Mouse (Mus musculus) stomach, embryonic 16.5 days (tissue): ENCODE results near the gene Tor4a. TPM values are rescaled to one million over a fixed set of nuclear protein-coding genes. Genes with fewer than 3 reads are reported as not detected.

Source experiments
- ATAC-seq: fragments of 200-750 bp; cut with Nextera tagmentation; 2 replicates; pipeline ENCODE4 v1.8.0; 2017; ENCODE audit warnings: moderate number of reproducible peaks, moderate TSS enrichment; ENCODE audit not compliant: insufficient read depth, low FRiP score
- H3K27ac ChIP-seq: fragments of 300-500 bp; sonication (generic); 2 replicates; pipeline ENCODE4 v1.5.1; 2014; ENCODE audit warnings: low read length
- H3K27me3 ChIP-seq: fragments of 300-500 bp; sonication (generic); 2 replicates; pipeline ENCODE4 v1.6.1; 2014; ENCODE audit warnings: low read length, control low read depth, mixed read lengths; ENCODE audit not compliant: control insufficient read depth, insufficient read depth
- H3K36me3 ChIP-seq: fragments of 300-500 bp; sonication (generic); 2 replicates; pipeline ENCODE4 v1.6.1; 2014; ENCODE audit warnings: low read length; ENCODE audit not compliant: control insufficient read depth, insufficient read depth
- H3K4me1 ChIP-seq: fragments of 300-500 bp; sonication (generic); 2 replicates; pipeline ENCODE4 v1.6.1; 2014; ENCODE audit warnings: low read length, control low read depth, mixed read lengths; ENCODE audit not compliant: control insufficient read depth, insufficient read depth
- H3K4me2 ChIP-seq: fragments of 300-500 bp; sonication (generic); 2 replicates; pipeline ENCODE4 v1.6.1; 2014; ENCODE audit warnings: low read depth, low read length, mixed read lengths
- H3K4me3 ChIP-seq: fragments of 300-500 bp; sonication (generic); replicated peaks from 2 replicates; pipeline ENCODE4 v1.5.1; 2014; ENCODE audit warnings: mild to moderate bottlenecking, low read length
- H3K9ac ChIP-seq: fragments of 300-500 bp; sonication (generic); 2 replicates; pipeline ENCODE4 v1.6.1; 2014; ENCODE audit warnings: low read length
- H3K9me3 ChIP-seq: fragments of 300-500 bp; sonication (generic); replicated peaks from 2 replicates; pipeline ENCODE4 v1.6.1; 2016; ENCODE audit warnings: low read length, control low read depth; ENCODE audit not compliant: control insufficient read depth
- WGBS: fragments of 180-500 bp; shearing (Covaris S2); extraction: QIAGEN DNeasy Blood & Tissue Kit; methylation state at CpG from one replicate; pipeline ENCODE4 v1.1.7; 2014; 5-methylcytosine and 5-hydroxymethylcytosine counted together
- polyA plus RNA-seq: library from polyadenylated mRNA; unstranded; fragments of >200 nt; fragmentation: Nextera tagmentation; extraction: Ambion mirVana; gene quantifications from 2 replicates; pipeline ENCODE4 v1.2.1, GENCODE M21; 2015

The Tor4a gene
- polyA plus RNA-seq, 1 experiment from 2014 or later: 16.8 TPM

DNA sequence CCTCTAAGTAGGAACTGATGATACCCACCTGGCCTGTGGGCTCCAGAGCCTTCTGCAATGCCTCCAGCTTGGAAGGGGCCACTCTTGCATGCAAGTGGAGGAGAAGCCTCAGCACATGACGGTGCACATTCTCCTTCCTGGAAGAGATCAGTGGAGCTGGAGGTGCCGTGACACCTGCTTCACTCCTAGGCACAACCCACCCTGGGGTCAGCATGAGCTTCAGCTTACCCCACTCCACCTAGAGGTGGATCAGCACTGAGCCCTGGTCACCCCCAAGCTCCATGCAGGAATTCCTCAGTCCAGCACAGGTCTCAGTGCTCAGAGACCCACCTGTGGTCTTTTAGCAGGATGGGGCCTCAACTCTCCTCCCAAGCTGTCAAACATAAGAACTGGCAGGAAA lies 3.9 kb upstream of the Tor4a start:
- H3K36me3 ChIP-seq: peaks cover 18% of the 10 kb centered on the region
- H3K27ac ChIP-seq: no peak overlapping the region
- H3K27me3 ChIP-seq: no peaks in the 10 kb centered on the region
- peaks cover 10% of the 10 kb centered on the region; the same call in 1 of the 2 replicates for H3K4me1 ChIP-seq
- H3K9ac ChIP-seq: no peak overlapping the region
- no peaks in the 10 kb centered on the region for H3K9me3 ChIP-seq
- ATAC-seq: no peak
- H3K4me3 ChIP-seq: no peak overlapping the region
- 90% methylated on average over 2 of the region's 2 CpGs for WGBS
- no peak overlapping the region for H3K4me2 ChIP-seq

DNA sequence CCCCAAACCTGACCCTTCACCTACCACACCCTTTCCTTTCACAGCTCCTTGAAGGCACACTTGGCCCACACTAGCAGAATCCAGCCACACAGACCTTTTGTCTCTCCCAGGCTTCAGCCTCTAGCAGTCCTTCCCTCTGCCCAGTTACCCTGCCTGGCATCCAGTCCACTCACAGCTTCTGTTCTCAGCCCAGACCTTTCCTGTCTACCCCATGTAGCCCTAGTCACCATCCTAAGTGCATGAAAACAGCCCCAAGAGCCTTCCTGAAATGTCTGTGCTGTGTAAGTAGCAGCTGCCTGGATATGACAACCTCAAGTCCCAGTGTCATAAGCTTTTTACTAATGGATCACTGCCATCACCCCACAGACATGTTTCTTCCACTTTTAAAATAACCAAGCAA lies 1.3 kb upstream of the Tor4a start:
- H3K4me1 ChIP-seq: peaks cover 35% of the 10 kb centered on the region
- peaks cover 16% of the 10 kb centered on the region for H3K36me3 ChIP-seq
- H3K4me3 ChIP-seq: no peak overlapping the region
- no peak overlapping the region for H3K4me2 ChIP-seq
- H3K9me3 ChIP-seq: no peaks in the 10 kb centered on the region
- H3K27me3 ChIP-seq: no peaks in the 10 kb centered on the region; the same call in 1 of the 2 replicates
- ATAC-seq: no peak
- no peak overlapping the region for H3K9ac ChIP-seq
- peak overlapping the region; percentile 97 for H3K27ac ChIP-seq

DNA sequence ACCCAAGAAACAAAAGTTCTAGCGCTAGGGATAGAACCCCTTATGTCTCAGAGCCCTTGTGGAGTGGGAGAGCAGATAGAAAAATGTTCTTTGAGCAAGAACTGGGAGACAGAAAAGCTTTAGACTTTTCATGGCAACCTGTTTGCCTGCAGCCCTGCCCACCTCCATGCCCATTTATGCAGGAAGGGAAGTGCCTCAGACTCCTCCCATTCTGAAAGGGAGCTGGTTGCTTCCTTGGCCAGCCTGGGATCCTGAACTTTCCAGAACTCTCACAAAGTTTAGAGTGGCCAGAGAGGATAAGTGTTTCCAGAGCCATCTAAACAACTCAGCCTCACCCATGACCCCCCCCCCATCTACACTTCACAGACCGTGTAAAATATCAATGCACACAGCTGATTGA lies 505 bp upstream of the Tor4a start:
- no peak for ATAC-seq
- H3K4me3 ChIP-seq: peak overlapping the region; percentile 49
- peak overlapping the region; percentile 75 for H3K9ac ChIP-seq
- 25% methylated on average over 2 of the region's 2 CpGs for WGBS
- H3K27me3 ChIP-seq: no peaks in the 10 kb centered on the region; the same call in 1 of the 2 replicates
- peak overlapping the region; percentile 68 for H3K4me2 ChIP-seq
- peaks cover 35% of the 10 kb centered on the region for H3K4me1 ChIP-seq
- peaks cover 13% of the 10 kb centered on the region; the same call in 1 of the 2 replicates for H3K36me3 ChIP-seq
- H3K9me3 ChIP-seq: no peaks in the 10 kb centered on the region
- H3K27ac ChIP-seq: peak overlapping the region; percentile 97

DNA sequence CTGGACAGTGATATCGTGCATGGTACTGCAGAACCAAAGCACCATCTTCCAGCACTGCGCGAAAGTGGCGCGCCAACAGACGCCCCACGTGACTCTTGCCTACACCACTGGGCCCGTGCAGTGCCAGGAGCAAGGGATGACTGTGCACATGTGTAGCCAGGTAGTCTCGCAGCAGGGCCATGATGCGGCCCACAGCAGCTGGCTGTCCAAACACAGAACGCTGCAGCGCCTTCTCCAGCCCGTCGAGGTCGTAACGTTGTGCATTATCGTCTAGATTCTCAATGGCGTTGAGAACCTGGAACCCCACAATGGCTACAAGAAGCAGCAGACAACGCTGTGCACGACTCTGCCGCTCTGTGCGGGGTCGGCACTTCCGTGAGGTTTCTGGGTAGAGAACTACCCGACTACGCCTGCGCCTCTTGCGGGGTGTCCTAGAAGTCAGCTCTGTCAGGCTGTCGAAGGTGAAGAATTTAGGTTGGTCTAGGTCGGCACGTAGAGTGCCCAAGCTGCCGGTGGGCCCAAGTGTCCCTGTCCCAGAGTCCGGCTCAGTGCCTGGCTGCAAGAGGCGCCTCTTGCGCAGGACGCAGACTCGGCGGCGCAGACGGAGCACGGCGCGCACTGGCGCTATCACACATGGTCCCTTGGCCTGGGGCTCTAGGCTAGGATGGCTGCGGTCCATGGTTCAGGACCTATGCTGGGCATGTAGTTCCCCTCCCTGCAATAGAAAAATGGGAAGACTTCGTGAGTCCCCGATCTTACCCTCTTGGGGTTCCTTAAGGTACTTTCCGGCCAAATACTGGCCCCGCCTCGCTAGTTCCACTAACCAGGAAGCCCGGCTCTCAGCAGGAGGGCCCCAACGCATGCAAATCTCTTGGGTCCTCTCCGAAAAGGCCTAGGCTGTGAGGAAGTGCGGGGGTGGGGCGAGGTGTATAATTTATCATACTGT lies 1.2 kb downstream of the Tor4a start:
- Histone ChIP-seq H3K4me2 (peak overlapping the region; percentile 68), H3K4me1 (peaks cover 35% of the 10 kb centered on the region), H3K36me3 (peaks cover 8% of the 10 kb centered on the region; the same call in 1 of the 2 replicates), H3K9ac (peak overlapping the region; percentile 75), H3K4me3 (peak overlapping the region; percentile 49), H3K27ac (peak overlapping the region; percentile 97), H3K9me3 (no peaks in the 10 kb centered on the region), H3K27me3 (no peaks in the 10 kb centered on the region; the same call in 1 of the 2 replicates)
- ATAC-seq: peak; percentile 45
- 17% methylated on average over 55 of the region's 55 CpGs for WGBS

DNA sequence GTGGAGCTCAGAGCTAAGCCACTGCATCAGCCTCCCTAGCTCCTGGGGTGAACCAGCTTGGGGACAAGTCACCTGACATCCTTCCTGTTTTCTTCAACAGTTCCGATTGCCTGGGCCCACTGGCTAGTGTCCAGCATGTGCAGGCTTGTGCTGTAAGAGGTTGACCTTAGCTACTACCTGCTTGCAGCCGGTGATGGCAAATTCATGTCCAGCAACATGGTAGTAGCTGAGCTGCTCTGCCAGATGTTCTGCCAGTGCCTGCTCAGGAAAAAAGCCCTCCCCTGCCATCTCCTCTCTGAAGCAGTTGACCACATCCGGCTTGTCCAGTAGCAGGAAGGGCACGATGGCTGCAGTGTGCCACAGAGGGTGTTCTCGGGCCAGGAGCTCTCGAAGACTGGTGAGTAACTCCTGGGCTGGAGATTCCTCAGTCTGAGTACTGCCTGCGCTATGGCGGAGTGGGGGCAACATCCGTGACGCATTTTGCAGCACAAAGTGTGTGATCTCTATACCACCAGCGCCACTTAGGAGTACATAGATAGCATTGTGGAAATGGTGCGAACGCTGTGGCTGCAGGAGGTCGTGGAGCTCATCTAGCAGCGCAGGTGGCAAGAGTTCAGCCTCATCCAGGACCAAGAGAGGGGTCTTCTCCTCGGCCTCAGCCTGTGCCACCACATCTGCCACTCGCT lies 2.1 kb downstream of the Tor4a start:
- no peak for ATAC-seq
- Histone ChIP-seq H3K4me3 (peak overlapping the region; percentile 49), H3K9me3 (no peaks in the 10 kb centered on the region), H3K4me2 (peak overlapping the region; percentile 68), H3K27me3 (no peaks in the 10 kb centered on the region; the same call in 1 of the 2 replicates), H3K4me1 (peaks cover 35% of the 10 kb centered on the region), H3K9ac (peak overlapping the region; percentile 75; the same call in 1 of the 2 replicates), H3K27ac (peak overlapping the region; percentile 97), H3K36me3 (0 out of 2 replicates have a peak, but pooled peaks cover 3% of the 10 kb centered on the region)
- WGBS: 77% methylated on average over 17 of the region's 17 CpGs

DNA sequence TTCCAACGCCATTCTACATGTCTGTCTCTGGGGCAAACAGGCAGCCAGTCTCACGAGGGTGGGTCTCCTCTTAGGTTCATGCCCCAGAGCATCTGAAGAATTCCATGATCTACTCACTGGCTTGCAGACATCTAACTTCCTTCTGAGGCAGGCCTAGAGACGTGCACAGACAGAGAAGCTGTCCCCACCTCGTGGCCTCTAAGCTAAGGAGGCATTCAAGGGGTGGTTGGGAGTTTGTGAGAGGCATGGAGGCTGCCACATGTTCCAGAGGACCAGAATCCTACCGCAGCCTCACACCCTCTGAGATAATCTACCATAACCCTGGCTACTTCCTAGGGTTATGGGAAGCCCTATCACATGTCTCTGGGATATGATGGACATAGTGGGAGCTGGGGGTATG lies 2.7 kb downstream of the Tor4a start:
- no peaks in the 10 kb centered on the region for H3K9me3 ChIP-seq
- peaks cover 35% of the 10 kb centered on the region for H3K4me1 ChIP-seq
- H3K4me3 ChIP-seq: peak overlapping the region; percentile 7; the same call in 1 of the 2 replicates
- peak overlapping the region; percentile 68 for H3K4me2 ChIP-seq
- 0 out of 2 replicates have a peak, but pooled peaks cover 3% of the 10 kb centered on the region for H3K36me3 ChIP-seq
- ATAC-seq: no peak
- H3K27me3 ChIP-seq: no peaks in the 10 kb centered on the region; the same call in 1 of the 2 replicates
- peak overlapping the region; percentile 76 for H3K27ac ChIP-seq
- H3K9ac ChIP-seq: peak overlapping the region; percentile 53
- WGBS: 66% methylated on average over 5 of the region's 5 CpGs

DNA sequence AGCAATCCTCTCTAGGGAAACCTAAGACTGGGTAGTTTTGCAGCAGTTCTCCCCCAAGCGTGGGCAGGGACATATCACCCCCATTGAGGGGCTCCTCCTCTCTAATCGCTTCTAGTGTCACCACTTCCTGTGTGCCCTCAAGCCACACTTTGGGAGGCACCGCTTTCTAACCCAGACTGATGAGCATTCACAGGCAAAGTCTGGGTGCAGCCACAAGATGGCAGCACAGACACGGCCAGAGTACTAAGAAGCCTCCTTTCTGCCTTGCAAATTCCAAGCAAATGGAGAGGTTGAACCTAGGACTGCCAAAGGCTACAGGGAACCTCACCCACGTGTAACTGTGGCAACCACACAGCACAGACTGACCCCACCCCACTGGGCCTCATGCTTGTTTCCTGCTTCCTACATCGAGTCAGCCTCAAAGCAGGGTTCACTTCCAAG lies 3.3 kb downstream of the Tor4a start:
- Histone ChIP-seq H3K4me2 (peak overlapping the region; percentile 68), H3K9ac (no peak overlapping the region), H3K4me3 (peak overlapping the region; percentile 7; the same call in 1 of the 2 replicates), H3K36me3 (0 out of 2 replicates have a peak, but pooled peaks cover under 1% of the 10 kb centered on the region), H3K27ac (peak overlapping the region; percentile 76), H3K27me3 (no peaks in the 10 kb centered on the region; the same call in 1 of the 2 replicates), H3K4me1 (peaks cover 33% of the 10 kb centered on the region), H3K9me3 (no peaks in the 10 kb centered on the region)
- 2% methylated on average over 6 of the region's 6 CpGs for WGBS
- ATAC-seq: peak; percentile 76

DNA sequence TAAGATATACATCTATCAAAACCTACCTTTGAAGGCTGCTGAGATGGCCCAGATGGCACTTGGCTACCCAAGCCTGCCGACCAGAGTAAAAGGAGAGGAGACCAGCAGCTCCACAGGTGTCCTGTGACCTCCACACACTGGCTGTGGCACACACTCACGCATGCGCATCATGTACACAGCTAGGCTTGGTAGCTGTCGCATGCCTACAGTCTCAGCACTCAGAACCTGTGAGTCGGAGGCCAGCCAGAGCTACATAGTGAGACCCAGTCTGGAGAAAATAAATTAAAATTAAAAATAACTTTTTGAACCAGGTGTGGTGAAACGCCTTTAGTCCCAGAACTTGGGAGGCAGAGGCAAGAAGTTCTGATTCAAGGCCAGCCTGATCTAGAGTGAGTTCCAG lies 8.8 kb downstream of the Tor4a start:
- H3K9me3 ChIP-seq: no peaks in the 10 kb centered on the region
- H3K4me2 ChIP-seq: no peak overlapping the region
- whole genome bisulfite sequencing: 84% methylated on average over 6 of the region's 6 CpGs
- no peak for ATAC-seq
- H3K4me3 ChIP-seq: no peak overlapping the region
- no peak overlapping the region for H3K9ac ChIP-seq
- H3K4me1 ChIP-seq: peaks cover 12% of the 10 kb centered on the region
- no peak overlapping the region for H3K27ac ChIP-seq
- peaks cover 17% of the 10 kb centered on the region; the same call in 1 of the 2 replicates for H3K27me3 ChIP-seq
- no peaks in the 10 kb centered on the region for H3K36me3 ChIP-seq
